Mouse (Mus musculus): Measurements from ENCODE around the gene Nme6. TPM values are rescaled to one million over a fixed set of nuclear protein-coding genes. Genes with fewer than 3 reads are reported as not detected.

Nme6 gene
- total RNA-seq, 1 experiment from 2014 or later = 9.3 TPM

DNA sequence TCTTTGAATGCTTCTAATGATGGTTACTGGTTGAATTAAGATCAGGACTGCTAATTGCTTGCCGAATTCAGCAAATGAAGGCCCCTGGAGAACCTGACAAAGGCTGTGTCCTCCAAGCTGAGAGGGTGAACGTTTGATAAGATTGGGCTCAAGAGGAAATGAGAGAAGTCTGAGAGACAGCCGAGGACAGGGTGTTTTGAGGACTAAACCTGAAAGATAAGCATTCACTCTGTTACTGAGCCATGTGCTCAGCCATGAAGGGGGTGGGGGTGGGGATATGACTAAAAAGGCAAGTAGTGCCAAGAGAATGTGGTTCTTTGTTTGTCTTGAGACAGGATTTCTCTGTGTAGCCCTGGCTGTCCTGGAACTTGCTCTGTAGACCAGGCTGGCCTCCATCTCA lies 30.5 kb downstream of the Nme6 start:
- ATAC-seq (ENCODE audit: extremely low read depth, insufficient number of reproducible peaks, low FRiP score, poor library complexity, severe bottlenecking) = no peak

DNA sequence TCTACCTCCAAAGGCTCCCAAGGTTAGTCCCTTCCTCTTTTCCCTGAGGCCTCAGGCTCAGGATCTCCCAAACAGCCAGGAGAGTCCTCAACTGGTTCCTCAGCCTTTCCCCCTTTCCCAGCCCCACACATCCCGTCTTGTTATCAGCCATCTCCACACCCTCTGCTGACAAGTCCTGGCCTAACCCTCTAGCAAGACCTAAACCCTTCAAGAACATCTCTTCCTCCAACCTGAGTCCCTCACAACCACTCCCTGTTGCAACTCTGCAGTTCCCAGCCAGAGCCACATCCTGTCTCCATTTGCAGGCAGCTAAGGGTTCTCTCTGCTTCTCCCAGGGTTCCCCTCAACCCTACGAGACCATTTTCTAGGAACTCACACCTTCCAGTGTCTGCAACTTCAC lies 33.7 kb downstream of the Nme6 start:
- no peak for ATAC-seq (ENCODE audit: extremely low read depth, insufficient number of reproducible peaks, low FRiP score, poor library complexity, severe bottlenecking)

DNA sequence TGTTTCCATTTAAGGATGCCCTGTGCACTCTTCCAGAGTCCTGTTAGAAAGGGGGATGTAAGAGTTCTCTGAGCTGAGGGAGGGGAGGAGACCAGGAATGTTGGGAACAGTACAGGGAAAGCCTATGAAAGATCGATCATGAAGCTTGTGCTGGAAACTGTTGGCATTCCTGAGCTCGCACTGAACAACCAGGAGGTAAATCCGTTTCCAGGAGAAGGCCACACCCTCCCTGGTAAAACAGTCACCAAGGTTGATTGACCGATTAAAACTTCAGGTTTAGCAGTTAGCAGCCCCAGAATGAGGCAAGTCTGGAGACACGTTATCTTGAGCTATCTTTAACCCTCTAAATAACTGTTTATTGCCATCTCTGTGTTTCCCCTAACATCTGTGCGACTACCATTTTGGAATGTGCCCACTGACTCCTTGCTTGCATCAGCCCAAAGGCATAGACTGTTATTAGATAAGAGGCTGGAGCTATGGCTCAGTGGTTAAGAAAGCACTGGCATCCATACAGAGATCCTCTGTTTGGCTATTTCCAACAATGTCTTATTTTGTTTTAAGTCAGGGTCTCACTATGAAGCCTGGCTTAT lies 38.5 kb downstream of the Nme6 start:
- no peak for ATAC-seq (ENCODE audit: extremely low read depth, insufficient number of reproducible peaks, low FRiP score, poor library complexity, severe bottlenecking)

DNA sequence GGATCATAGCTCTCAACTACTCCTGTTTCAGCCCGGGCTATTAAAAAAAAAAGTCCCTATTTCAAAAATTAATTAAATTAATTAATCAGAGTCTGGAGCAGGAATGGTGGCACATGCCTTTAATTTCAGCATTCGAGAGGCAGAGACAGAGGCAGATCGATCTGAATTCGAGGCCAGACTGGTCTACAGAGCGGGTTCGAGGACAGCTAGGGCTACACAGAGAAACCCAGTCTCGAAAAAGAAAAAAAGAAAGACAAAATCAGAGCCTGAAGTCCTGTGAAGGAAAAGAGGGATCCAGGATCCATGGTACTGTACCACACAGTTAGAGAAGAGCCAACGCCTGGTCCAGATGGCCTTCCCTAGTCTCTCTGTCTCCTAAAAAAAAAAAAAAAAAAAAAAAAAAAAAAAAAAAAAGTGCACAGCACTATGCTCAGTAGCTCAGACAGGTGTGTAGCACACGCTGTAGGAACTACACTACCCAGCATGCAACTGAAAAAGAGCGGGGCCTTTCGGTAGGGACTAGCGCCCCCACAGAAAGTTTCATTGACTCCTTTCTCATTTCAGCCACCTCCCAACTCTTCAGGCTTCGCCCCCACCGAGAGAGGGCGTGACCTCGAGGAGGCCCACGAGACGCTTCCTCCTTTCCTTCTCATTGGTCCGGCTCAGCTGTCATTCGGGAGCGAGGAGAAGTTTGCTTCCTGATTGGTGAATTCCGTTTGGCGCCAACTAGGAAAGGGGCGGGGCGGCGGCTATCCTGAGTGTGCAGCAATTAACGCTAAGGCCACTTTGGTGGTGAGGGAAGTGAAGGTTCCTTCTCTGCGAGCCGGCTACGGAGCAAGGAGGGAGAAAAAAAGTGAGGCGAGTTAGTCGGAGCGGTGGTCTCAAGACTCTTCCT lies 42.5 kb downstream of the Nme6 start, which contains the start of gene Cdc25a:
Cdc25a (plus strand) TSS at position 783 of the 895 bp plus-strand sequence.
- peak; percentile 98 for ATAC-seq (ENCODE audit: extremely low read depth, insufficient number of reproducible peaks, low FRiP score, poor library complexity, severe bottlenecking)

DNA sequence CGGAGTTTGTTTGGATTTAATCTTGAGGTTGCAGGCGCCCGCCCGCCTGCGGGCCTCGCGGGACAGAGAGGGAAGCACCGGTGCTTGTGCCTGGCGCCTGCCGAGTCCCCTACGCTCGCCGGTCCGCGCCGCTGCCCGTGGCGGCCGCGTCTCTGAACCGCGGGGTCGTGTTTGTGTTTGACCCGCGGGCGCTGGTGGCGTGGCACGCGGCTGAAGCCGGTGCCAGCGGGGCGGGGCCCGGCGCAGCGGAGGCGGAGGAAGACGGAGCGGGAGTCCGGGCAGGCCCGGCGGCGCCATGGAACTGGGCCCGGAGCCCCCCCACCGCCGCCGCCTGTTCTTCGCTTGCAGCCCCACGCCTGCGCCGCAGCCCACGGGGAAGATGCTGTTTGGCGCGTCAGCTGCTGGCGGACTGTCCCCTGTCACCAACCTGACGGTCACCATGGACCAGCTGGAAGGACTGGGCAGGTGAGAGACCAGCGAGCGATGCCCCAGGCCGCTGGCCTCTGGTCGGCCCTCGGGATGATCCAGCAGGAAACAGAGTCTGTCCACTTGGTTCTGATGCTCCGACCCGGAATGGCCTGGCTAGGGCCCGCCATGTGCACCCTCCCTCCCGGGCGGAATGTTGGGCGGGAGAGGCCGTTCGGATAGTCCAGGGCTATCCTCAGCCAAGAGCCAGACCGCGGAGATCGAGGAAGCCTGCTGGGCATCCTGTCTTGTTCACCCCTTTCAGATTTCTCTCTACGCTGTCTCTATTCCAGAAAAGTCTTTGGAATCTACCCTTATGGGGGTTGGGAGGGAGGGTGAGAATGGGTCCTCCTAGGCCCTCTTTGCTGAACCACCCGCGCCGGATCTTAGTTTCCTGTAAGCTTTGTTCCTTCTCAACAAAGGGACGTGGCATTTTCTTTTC lies 43.4 kb downstream of the Nme6 start:
- no peak for ATAC-seq (ENCODE audit: extremely low read depth, insufficient number of reproducible peaks, low FRiP score, poor library complexity, severe bottlenecking)

DNA sequence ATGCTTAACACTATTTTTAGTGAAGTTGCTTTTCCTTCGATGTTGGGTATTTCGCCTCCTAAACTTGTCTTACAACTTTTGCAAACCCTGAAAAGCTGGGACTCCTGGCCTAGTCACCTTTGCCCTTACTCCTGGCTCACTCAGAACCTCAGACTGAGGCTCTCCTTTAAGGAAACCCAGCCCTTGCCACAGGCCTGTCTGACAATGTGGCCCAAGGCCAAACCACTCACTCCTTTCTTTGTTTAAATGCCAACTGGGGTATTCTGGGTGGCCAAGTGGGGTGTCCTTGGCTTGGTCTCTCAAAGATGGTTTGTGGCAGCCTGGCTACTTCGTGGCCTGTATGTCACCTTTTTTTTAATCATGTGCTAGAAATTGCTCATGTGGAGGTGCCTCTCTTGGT lies 44.2 kb downstream of the Nme6 start:
- no peak for ATAC-seq (ENCODE audit: extremely low read depth, insufficient number of reproducible peaks, low FRiP score, poor library complexity, severe bottlenecking)

DNA sequence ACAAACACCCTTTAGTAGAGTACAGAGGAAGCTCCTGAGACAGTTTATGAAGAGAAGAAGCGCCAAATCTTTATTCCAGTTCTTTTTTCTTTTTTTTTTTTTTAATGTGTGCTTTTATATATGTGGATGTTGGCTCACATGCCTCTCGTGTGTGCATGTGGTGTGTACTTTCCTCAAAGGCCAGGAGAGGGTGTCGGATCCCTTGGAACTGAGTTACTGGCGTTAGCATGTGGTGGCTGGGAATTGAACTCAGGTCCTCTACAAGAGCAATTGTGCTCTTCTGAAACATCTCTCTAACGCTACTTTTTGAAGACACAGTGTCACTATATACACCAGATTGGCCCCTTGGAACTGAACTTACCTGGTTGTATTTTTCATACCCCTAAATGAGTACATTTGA lies 45.1 kb downstream of the Nme6 start:
- ATAC-seq (ENCODE audit: extremely low read depth, insufficient number of reproducible peaks, low FRiP score, poor library complexity, severe bottlenecking) = no peak

DNA sequence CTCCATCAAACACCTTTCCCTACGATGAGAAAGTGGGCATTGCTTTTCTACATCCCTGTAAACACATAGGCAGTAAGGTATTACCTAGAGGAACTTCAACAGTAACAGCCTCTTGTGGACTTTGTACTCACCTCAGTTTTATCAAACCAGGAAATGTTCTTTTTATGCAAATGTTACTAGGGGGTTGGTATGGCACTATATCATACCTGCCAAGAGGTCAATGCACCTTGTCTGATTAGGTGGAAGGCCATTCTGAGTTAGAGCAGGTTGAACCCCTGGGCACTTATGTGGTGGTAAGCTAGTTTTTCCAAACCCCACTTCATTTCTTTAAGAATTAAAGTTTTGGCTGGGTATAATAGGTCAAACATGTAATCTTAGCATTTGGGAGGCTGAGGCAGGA lies 46.8 kb downstream of the Nme6 start:
- ATAC-seq (ENCODE audit: extremely low read depth, insufficient number of reproducible peaks, low FRiP score, poor library complexity, severe bottlenecking) = no peak

DNA sequence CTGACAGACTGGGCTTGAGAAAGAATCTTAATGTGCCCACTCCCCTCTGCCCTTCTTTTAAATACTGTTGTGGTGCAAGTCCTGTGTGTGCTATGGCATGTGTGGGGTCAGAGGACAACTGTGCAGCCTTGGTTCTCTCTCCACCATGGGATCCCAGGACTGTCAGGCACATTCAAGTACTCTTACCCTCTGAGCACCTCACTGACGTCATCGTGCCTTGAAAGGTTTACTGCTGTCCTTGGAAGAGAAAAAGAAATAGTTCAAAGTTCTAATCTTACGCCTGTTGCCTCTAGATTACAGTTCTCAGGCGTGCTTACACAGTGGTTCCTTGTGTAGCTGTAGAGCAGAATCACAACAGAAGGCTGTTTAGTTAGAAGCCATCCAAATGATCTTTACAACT lies 53.7 kb downstream of the Nme6 start:
- no peak for ATAC-seq (ENCODE audit: extremely low read depth, insufficient number of reproducible peaks, low FRiP score, poor library complexity, severe bottlenecking)

DNA sequence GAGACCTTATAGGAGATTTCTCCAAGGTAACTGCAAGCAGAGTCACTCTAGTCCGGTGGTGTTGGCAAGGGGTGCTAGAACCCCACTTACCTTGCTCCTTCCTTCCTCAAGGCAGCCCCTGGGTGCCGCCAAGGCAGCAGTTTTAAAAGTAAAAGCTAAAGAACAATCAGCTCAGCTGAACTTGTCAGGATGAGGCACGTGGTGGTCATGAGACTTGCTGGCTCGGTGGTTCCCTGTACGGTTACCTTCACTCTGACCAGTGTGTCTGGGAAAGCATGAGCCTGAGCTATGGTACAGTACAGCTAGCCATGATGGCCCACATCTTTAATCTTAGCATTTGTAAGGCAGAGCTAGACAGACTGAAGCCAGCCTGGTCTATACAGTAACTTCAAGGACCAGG lies 54.8 kb downstream of the Nme6 start:
- no peak for ATAC-seq (ENCODE audit: extremely low read depth, insufficient number of reproducible peaks, low FRiP score, poor library complexity, severe bottlenecking)

DNA sequence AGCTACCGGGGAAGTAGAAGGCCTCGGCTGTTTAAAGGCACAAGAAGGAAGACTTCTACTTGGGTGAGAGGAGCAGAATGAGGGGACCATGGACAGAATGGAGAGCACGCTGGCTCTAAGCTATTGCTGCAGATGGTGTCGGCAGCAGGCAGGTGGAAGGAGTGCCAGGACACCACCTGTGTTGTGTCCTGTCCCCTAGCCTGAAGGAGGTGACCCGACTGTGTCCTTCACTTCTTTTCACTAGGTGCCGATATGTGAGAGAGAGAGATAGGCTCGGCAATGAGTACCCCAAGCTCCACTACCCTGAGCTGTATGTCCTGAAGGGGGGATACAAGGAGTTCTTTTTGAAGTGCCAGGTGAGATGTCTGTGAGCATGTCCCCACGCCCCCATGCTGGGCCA lies 59.0 kb downstream of the Nme6 start:
- ATAC-seq (ENCODE audit: extremely low read depth, insufficient number of reproducible peaks, low FRiP score, poor library complexity, severe bottlenecking) = no peak

Other genes with a start within 250 kb of the Nme6 start
- gene Fbxw24, start 206.7 kb upstream of the Nme6 start, total RNA-seq (2017) = not detected in 2 replicates
- not detected in 2 replicates for gene Fbxw25, start 168.1 kb upstream of the Nme6 start, total RNA-seq (2017)
- not detected in 2 replicates for gene Fbxw18, start 130.0 kb upstream of the Nme6 start, total RNA-seq (2017)
- gene Fbxw26, start 86.7 kb upstream of the Nme6 start, total RNA-seq (2017) = not detected in 2 replicates
- gene Fbxw27, start 42.1 kb upstream of the Nme6 start, total RNA-seq (2017) = not detected in 2 replicates
- not detected in 2 replicates for gene Spink8, start 20.5 kb upstream of the Nme6 start, total RNA-seq (2017)
- 3.6 and 5.2 TPM in 2 replicates for gene Camp, start 16.9 kb downstream of the Nme6 start, total RNA-seq (2017)
- 7.9 and 10.2 TPM in 2 replicates for gene Cdc25a, start 42.8 kb downstream of the Nme6 start, total RNA-seq (2017)
- 51.6 and 55.5 TPM in 2 replicates for gene Map4, start 98.7 kb downstream of the Nme6 start, total RNA-seq (2017)

Data from neutrophil, adult 5-6 weeks (primary cell).